Mouse (Mus musculus) ovary, postnatal 10 days (tissue): ENCODE data around the gene Foxp1.

Source experiments
- DNase-seq: peaks from one replicate; pipeline ENCODE4 v3.0.0; 2022; ENCODE audit warnings: low spot score

The Foxp1 gene

GRCm38 (mm10) chr6:99522359-99523108, at the start of gene Foxp1:
Gene Foxp1 (minus strand): TSS chr6:99522721.
- peak; percentile 43 for DNase-seq

DNA sequence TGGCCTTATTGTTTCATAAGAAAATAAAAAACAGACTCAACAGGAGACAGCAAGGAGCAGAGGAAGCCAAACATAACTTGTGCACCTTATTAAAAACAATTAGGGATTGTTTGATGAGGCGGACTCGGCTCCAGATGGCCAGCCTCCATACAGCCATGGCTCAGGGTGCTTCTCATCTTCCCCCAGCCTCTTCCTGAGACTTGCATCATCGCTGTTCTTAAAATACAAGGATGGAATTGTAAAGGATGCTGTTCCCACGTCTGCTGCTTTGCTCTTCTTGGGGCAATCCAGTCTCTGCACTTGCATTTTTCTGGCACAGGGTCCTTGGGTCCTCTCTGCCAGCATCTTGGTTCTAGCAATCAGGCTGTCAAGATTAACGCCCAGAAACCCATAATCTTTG, 49.5 kb upstream of the Foxp1 start:
- DNase-seq, result no peak

GRCm38 (mm10) chr6:99566921-99567320, 44.4 kb upstream of the Foxp1 start:
- no peak for DNase-seq

- DNase-seq, result no peak
These were observed 42.2 kb upstream of the Foxp1 start for GRCm38 (mm10) chr6:99564766-99565165.

GRCm38 (mm10) chr6:99556950-99557349, 34.4 kb upstream of the Foxp1 start:
- DNase-seq, result no peak

DNA sequence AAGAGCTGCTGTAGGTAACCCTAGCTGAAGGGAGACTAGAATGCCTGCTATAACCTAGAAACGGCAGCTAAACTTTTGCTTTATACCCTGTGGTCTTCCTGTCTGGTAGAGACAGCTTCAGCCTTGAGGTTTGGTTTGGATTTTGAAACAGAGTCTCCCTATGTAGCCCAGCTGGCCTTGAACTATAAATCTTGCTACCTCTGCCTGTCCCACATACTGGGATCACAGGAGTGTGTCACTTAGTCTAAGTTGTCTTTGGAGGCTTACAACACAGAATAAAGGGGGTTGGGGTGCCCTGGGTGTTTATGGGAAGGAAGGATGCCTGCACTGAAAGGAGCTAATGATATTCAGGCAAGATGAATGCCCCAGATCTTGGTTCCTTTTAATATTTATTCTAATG, 30.3 kb upstream of the Foxp1 start:
- DNase-seq, result no peak

DNA sequence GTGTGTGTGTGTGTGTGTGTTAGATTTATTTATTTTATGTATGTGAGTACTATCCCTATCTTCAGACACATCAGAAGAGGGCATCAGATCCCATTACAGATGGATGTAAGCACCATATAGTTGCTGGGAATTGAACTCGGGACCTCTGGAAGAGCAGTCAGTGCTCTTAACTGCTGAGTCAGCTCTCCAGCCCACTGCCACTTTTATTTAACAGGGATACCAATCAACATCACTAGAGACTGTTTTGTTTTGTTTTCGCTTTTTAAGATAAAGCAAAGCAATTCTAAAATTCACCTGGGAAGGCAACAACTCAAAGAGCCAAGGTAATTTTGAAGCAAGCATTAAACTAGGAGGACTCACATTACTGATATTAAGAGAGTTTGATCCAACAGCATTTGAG, 23.9 kb upstream of the Foxp1 start:
- DNase-seq, result no peak

GRCm38 (mm10) chr6:99545437-99545836, 22.9 kb upstream of the Foxp1 start:
- no peak for DNase-seq

- DNase-seq, result no peak
These were observed 18.6 kb upstream of the Foxp1 start for GRCm38 (mm10) chr6:99541105-99541504.

- no peak for DNase-seq
These were observed 18.1 kb upstream of the Foxp1 start for GRCm38 (mm10) chr6:99540653-99541052.

DNA sequence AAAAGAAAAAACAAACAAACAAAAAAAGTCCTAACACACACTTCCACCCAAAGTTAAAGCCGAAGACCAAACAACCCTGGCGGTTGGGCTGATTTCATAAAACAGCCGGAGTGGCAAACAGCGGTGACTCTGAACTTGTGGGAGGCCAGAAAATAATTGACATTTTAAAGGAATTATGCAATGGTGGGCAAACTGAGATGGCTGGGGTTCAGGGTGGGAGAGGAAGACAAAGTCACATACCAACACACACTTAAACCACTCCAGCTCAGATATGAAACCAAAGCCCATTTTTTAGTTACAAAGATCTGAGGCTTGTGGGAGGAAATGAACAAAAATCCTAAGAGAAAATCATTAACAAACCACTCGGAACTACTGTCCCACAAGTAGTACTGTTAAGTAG, 17.6 kb upstream of the Foxp1 start:
- DNase-seq, result no peak

- no peak for DNase-seq
These were observed 15.8 kb upstream of the Foxp1 start for GRCm38 (mm10) chr6:99538194-99538941.

DNA sequence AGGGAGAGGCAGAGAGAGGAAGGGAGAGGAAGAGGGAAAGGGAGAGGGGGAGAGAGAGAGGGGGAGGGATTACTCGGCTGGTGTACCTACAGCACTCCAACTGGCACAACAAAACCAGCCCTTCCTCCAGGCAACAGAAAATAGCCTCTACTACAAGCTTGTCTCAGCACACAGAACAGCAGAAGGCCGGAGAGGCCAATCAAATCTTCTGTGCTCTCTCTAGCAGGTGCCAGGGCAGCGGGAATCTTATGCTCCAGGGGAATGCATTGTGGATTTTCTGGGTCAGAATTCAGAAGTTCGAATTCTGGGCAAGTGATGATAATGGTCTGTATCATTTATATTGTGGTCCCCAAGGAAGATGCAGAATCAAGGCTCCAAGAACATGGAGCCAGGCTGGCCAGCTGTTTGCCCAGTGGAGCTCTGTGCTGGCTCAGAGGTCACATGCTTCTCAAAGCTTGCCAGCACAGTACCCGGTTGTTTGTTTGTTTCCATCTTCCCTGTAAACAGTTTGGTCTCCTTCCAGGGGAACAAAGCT, 11.8 kb upstream of the Foxp1 start:
- no peak for DNase-seq

GRCm38 (mm10) chr6:99532458-99532857, 9.9 kb upstream of the Foxp1 start:
- no peak for DNase-seq

DNA sequence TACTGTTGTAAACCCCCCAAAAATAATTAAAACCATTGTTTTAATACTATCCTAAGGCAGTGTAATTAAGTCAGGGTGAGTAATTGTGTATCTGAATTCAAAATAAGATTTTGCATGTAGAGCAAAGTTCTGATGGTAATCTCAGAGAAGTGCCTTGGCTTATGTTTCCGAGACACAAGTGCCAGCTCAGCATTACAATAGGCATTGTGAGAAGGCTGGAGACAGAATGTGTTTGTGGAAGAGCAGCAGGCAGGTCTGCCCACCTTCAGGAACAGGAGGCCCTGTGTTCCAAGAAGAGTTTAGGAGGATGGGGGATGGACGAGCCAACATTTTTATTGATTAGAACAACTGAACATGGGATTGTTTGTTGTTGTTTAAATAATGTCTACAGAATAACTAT, 6.5 kb upstream of the Foxp1 start:
- DNase-seq, result no peak

DNA sequence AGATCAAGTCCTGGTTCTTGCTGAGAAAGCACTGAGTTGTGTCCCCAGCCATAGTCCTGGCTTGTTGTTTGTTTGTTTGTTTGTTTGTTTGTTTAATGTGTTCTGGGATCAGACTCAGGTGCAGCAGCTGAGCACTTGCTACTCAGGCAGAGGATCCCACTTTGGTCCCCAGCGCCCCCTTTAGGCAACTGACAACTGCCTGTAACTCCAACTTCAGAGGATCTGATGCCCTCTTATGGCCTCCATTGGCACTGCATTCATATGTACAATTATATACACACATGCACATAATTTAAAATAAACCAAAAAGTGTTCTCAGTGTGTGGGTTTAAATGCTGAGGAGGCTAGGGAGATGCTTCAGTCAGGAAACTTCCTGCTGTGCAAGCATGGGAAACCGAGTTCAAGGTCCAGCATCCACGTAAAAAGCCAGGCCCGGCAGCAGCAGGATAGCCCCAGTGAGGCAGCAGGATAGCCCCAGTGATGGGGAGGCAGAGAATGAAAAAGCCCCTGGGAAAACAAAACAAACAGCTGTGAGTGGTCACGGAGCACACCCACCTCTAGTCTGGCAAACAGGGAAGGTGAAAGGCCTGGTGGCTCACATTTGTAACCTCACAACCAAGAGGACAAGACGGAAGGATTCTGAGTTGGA, 5.1 kb upstream of the Foxp1 start:
- DNase-seq, result no peak

- DNase-seq, result no peak
These were observed 2.8 kb upstream of the Foxp1 start for GRCm38 (mm10) chr6:99525351-99525750.

- no peak for DNase-seq
These were observed 1.3 kb upstream of the Foxp1 start for GRCm38 (mm10) chr6:99523679-99524370.

GRCm38 (mm10) chr6:99523109-99523632, 650 bp upstream of the Foxp1 start:
- peak; percentile 63 for DNase-seq

DNA sequence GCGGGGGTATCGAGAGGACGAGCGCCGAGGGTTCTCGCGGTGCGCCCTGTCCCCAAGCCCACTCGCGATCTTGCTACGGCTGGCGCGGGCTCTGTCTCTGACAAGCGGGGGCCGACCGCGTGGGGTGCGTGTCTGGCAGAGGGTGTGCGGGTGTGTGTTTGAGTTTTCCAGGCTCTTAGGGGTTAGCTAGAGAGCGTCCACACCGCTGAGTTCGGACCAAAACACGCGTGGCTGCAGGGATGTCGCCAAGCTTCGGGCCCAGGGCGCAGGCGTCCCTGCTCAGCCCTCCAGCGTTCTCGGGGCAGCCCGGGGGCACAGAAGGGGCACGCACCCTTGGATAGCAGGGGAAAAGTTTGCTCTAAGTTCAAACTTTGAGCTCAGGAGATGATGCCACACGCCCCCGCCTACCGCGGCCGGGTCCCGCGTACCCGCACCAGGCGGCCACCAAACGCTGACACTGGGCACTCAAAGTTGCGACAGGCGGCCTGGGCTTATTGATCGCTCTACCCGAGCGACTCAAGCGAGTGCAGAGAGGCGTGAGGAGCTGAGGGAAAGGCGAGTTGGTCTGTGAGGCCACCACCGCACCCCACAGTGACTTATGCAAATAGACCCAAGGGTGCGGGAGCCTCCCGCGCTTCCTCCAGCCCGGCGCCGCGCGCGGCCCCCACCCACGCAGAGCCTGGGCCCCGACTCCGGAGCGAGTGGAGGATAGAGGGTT, 721 bp downstream of the Foxp1 start:
- peak; percentile 41 for DNase-seq

GRCm38 (mm10) chr6:99521038-99521640, 1.4 kb downstream of the Foxp1 start:
- peak; percentile 51 for DNase-seq
